Mouse (Mus musculus): ENCODE data around the gene Birc3. TPM values are rescaled to one million over a fixed set of nuclear protein-coding genes. Genes with fewer than 3 reads are reported as not detected.

The Birc3 gene
- polyA plus RNA-seq, 1 experiment from 2014 or later: 1.2 TPM

DNA sequence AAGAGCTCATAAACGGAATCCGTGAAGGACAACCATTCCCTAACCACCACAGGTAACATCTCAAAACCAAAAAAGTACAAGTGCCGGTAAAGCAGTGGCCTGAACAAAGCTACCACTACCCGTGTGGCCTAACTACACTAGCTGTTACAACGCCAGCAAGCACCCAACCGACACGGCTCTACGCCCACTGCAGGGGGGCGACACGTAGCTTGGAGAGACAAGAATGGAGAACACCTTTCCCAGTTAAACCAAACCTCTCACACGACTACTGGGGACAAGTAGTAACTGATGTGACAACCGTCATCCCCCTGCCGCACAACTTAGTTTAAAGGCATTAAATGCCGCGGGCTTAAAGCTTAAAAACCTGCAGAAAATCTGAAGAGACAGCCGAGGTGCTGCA lies 36.7 kb downstream of the Birc3 start:
- under 1% methylated on average over 16 of the region's 16 CpGs for WGBS

DNA sequence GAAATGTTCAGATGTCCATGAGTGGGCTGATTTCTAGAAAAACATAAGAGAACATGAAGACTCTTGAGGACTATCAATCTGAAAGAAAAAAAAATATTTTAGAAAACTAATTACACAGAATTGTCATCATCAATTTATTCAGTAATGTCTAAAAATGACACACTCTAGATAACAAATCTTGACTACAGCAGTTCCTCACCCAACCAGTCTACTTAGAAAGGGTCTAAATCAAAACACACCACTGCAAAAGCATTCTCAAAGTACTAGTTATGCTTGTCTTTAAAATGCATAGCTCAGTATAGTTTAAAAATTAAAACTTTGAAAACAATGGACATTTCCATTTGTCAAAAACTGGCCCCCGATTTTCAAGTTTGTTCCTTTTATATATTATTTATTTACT lies 37.7 kb downstream of the Birc3 start:
- 90% methylated on average over 1 of the region's 1 CpGs for WGBS
- Histone ChIP-seq H3K4me2 (replicated peaks) (peak overlapping the region; percentile 66), H3K4me3 (no peak overlapping the region)

More for the DNA sequence above, 36.7 kb downstream of the Birc3 start:
- H3K27ac ChIP-seq (replicated peaks): peak overlapping the region; percentile 98
- H3K27me3 ChIP-seq: no peaks in the 10 kb centered on the region
- peak overlapping the region; percentile 78 for H3K9ac ChIP-seq (replicated peaks)
- H3K4me1 ChIP-seq: peaks cover 39% of the 10 kb centered on the region
- peak; percentile 29 for ATAC-seq (replicated peaks)
- peak overlapping the region; percentile 66 for H3K4me2 ChIP-seq (replicated peaks)
- peaks cover 4% of the 10 kb centered on the region; the same call in 1 of the 2 replicates for H3K36me3 ChIP-seq
- no peaks in the 10 kb centered on the region for H3K9me3 ChIP-seq
- peak overlapping the region; percentile 55 for H3K4me3 ChIP-seq

DNA sequence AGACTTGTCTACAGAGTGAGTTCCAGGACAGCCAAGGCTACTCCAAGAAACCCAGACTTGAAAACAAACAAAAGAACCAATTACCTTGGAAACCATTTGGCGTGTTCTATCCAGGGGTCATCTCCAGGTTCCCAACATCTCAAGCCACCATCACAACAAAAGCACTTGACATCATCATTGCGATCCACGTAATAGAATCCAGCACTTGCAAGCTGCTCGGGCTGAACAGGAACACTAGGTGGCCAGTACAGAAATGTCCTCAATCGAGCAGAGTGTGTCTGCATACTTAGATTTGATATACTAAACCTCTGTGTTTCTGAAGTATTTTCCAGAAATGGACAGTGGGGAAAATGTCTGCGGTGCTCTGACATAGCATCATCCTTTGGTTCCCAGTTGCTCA lies 39.6 kb downstream of the Birc3 start:
- Histone ChIP-seq H3K4me2 (replicated peaks) (peak overlapping the region; percentile 27), H3K27ac (replicated peaks) (no peak overlapping the region), H3K9me3 (no peaks in the 10 kb centered on the region), H3K27me3 (no peaks in the 10 kb centered on the region), H3K4me3 (no peak overlapping the region), H3K36me3 (peaks cover 4% of the 10 kb centered on the region; the same call in 1 of the 2 replicates), H3K9ac (replicated peaks) (no peak overlapping the region), H3K4me1 (peaks cover 55% of the 10 kb centered on the region)
- ATAC-seq (replicated peaks): no peak
- 91% methylated on average over 6 of the region's 6 CpGs for WGBS

More for the DNA sequence above, 37.7 kb downstream of the Birc3 start:
- Histone ChIP-seq H3K4me1 (peaks cover 46% of the 10 kb centered on the region), H3K9me3 (no peaks in the 10 kb centered on the region), H3K36me3 (peaks cover 4% of the 10 kb centered on the region; the same call in 1 of the 2 replicates), H3K9ac (replicated peaks) (no peak overlapping the region), H3K27me3 (no peaks in the 10 kb centered on the region), H3K27ac (replicated peaks) (no peak overlapping the region)
- no peak for ATAC-seq (replicated peaks)

DNA sequence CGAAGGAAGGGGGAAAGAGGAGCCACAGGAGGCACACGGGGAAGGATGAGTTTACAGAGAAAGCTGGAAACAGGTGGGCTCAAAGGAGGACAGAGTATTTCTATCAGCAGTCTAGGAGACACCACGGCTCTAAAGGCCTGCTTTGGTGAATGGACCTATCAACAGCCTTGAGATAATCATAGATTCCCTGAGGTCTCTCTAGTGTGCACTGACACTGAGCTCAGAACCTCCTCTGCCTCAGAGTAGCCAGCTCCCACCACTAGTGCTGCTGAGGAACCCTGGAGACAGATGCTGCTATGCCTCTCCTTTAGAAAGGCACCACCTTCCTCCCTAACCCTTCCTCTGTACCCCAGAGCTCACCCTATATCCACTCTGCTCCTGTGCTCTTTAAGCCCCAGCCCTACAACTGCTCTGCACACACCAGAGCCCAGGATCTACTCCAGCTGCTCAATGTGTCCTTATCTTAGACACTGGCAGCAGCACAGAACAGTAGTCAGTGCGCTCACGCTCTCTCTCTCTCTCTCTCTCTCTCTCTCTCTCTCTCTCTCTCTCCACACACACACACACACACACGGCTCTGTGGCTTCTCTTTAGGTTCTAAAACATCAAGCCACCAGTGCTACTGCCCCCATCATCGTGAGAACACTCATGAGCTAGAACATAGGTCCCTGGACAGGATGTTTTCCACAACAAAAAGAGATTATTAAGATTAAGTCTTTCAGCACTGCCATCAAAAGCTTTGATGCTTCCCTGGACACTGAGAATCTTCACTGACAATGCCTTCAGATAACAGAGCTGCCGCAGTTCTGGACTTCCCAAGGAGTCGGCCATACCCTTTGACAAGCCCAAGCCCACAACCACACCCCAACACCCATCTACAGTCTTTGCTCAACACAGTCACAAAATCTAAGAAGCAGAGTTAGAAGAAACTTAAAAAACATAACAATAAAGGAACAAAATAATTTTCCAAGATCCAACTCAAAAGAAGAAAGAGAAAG lies 43.2 kb downstream of the Birc3 start:
- Histone ChIP-seq H3K9ac (replicated peaks) (no peak overlapping the region), H3K36me3 (peaks cover 12% of the 10 kb centered on the region; the same call in 1 of the 2 replicates), H3K4me2 (replicated peaks) (peak overlapping the region; percentile 31; the same call in 1 of the 2 replicates), H3K27ac (replicated peaks) (no peak overlapping the region), H3K4me3 (no peak overlapping the region), H3K27me3 (no peaks in the 10 kb centered on the region), H3K4me1 (peaks cover 50% of the 10 kb centered on the region), H3K9me3 (no peaks in the 10 kb centered on the region)
- WGBS: 87% methylated on average over 9 of the region's 9 CpGs
- no peak for ATAC-seq (replicated peaks)

- Histone ChIP-seq H3K36me3 (peaks cover 17% of the 10 kb centered on the region), H3K9ac (replicated peaks) (no peak overlapping the region), H3K27ac (replicated peaks) (no peak overlapping the region)
These were observed 44.3 kb downstream of the Birc3 start for GRCm38 (mm10) chr9:7828706-7829105.

GRCm38 (mm10) chr9:7824916-7825315 lies 48.1 kb downstream of the Birc3 start:
- 91% methylated on average over 5 of the region's 5 CpGs for WGBS
- Histone ChIP-seq H3K4me1 (peaks cover 12% of the 10 kb centered on the region), H3K9me3 (no peaks in the 10 kb centered on the region), H3K27me3 (no peaks in the 10 kb centered on the region), H3K36me3 (peaks cover 28% of the 10 kb centered on the region), H3K4me2 (replicated peaks) (no peak overlapping the region), H3K27ac (replicated peaks) (no peak overlapping the region), H3K4me3 (no peak overlapping the region), H3K9ac (replicated peaks) (no peak overlapping the region)
- ATAC-seq (replicated peaks): no peak

More at GRCm38 (mm10) chr9:7828706-7829105, 44.3 kb downstream of the Birc3 start:
- no peak for ATAC-seq (replicated peaks)
- 94% methylated on average over 4 of the region's 4 CpGs for WGBS
- H3K4me3 ChIP-seq: no peak overlapping the region
- H3K9me3 ChIP-seq: no peaks in the 10 kb centered on the region
- H3K4me2 ChIP-seq (replicated peaks): no peak overlapping the region
- H3K27me3 ChIP-seq: no peaks in the 10 kb centered on the region
- peaks cover 42% of the 10 kb centered on the region for H3K4me1 ChIP-seq

DNA sequence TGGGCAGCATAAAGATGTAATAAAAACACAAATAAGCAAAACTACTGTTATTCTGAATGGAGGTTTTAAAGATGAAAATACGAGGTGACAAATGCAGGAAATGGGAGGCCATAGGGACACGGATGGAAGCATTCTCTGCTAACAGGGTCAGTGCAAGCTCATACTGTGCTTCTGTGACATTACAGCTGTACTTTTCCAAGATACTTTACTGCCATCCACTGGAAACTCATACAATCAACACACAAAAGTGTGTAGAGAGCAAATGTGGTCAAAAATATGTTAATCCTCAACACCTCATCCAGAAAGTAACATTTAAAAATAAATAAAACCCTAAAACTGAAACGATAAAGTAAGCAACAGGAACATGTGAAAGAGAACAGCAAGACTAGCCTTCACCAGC lies 50.2 kb downstream of the Birc3 start:
- Histone ChIP-seq H3K9me3 (no peaks in the 10 kb centered on the region), H3K9ac (replicated peaks) (no peak overlapping the region), H3K4me3 (no peak overlapping the region), H3K27ac (replicated peaks) (no peak overlapping the region), H3K27me3 (no peaks in the 10 kb centered on the region), H3K4me1 (peaks cover 6% of the 10 kb centered on the region; the same call in 1 of the 2 replicates), H3K4me2 (replicated peaks) (no peak overlapping the region), H3K36me3 (peaks cover 47% of the 10 kb centered on the region)
- no peak for ATAC-seq (replicated peaks)
- 91% methylated on average over 3 of the region's 3 CpGs for WGBS

DNA sequence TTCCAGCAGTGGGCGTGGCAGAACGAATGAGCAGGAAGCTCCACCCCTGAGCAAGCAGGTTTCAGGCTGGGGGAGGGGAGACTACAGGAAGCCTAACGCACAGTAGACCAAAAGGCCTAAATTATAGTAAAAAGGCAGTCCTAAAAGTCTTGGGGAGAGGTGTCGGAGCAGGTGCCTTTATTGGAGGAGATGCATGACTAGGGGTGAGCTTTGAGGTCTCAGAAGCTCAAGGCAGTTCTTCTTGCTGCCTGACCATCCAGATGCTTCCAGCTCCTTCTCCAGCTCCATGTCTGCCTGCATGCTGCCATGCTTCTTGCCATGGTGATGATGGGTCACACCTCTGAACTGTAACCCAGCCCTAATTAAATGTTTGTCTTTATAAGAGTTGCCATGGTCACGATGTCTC lies 67.9 kb downstream of the Birc3 start:
- Histone ChIP-seq H3K27ac (replicated peaks) (no peak overlapping the region), H3K9me3 (no peaks in the 10 kb centered on the region), H3K4me1 (no peaks in the 10 kb centered on the region), H3K36me3 (no peaks in the 10 kb centered on the region), H3K4me2 (replicated peaks) (no peak overlapping the region), H3K4me3 (no peak overlapping the region), H3K27me3 (no peaks in the 10 kb centered on the region), H3K9ac (replicated peaks) (no peak overlapping the region)
- no peak for ATAC-seq (replicated peaks)
- WGBS: 67% methylated on average over 5 of the region's 5 CpGs

Other genes starting within 250 kb of the Birc3 start
- gene Mmp20, start 245.0 kb downstream of the Birc3 start, polyA plus RNA-seq (2015; fragmentation: Nextera tagmentation; extraction: Ambion mirVana): not detected in 2 replicates
- not detected in 2 replicates for gene Mmp7, start 181.1 kb downstream of the Birc3 start, polyA plus RNA-seq (2015; fragmentation: Nextera tagmentation; extraction: Ambion mirVana)
- 27.6 and 31.5 TPM in 2 replicates for gene Tmem123, start 109.1 kb downstream of the Birc3 start, polyA plus RNA-seq (2015; fragmentation: Nextera tagmentation; extraction: Ambion mirVana)
- gene Birc2, start 36.1 kb downstream of the Birc3 start, polyA plus RNA-seq (2015; fragmentation: Nextera tagmentation; extraction: Ambion mirVana): 50.9 and 51.9 TPM in 2 replicates
- 8.9 and 9.0 TPM in 2 replicates for gene Yap1, start 131.4 kb upstream of the Birc3 start, polyA plus RNA-seq (2015; fragmentation: Nextera tagmentation; extraction: Ambion mirVana)
- 13.8 and 16.5 TPM in 2 replicates for gene Cfap300, start 169.6 kb upstream of the Birc3 start, polyA plus RNA-seq (2015; fragmentation: Nextera tagmentation; extraction: Ambion mirVana)